Mouse (Mus musculus): ENCODE measurements around the gene Mex3a. TPM values are rescaled to one million over a fixed set of nuclear protein-coding genes. Genes with fewer than 3 reads are reported as not detected.

The Mex3a gene
- polyA plus RNA-seq, 1 experiment from 2014 or later: 3.3 TPM

DNA sequence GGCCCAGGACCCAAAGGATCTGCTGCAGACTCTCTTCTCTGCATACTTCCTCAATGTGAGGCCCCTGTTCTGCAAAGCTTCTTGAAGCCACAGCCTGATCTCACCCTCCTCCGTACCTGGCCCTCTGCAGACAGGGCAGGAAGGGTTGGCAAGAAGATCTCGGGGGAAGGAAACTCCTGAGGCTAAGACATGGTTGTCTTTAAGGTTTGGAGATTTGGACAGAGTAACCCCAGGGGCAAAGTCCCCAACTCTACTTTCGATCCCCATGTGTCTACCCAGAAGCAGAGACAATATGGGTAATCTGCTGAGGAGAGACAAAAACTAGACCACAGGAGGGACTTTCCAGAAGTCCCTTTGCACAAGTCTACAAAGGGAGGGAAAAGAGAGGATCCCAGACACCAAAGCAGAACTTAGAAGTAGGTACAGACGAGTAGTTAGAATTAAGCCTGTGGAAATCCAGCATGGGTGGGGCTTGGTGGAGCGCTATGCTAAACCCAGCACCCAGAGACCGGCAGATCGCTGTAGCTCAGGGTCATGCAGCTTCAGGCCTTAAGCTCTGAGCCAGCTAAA is 18.6 kb upstream of the Mex3a start:
- Histone ChIP-seq H3K27ac (replicated peaks) (peak overlapping the region; percentile 61), H3K9ac (ENCODE audit: low read length) (no peak overlapping the region), H3K4me2 (replicated peaks; ENCODE audit: low read depth) (no peak overlapping the region), H3K4me1 (replicated peaks; ENCODE audit: control insufficient read depth, insufficient read depth) (peaks cover 21% of the 10 kb centered on the region), H3K36me3 (ENCODE audit: control insufficient read depth, insufficient read depth, low read length) (no peaks in the 10 kb centered on the region), H3K27me3 (ENCODE audit: control insufficient read depth, insufficient read depth, low read length) (no peaks in the 10 kb centered on the region), H3K4me3 (ENCODE audit: low read depth, low read length) (no peak overlapping the region), H3K9me3 (ENCODE audit: control insufficient read depth, low read length) (no peaks in the 10 kb centered on the region)
- WGBS: 55% methylated on average over 7 of the region's 7 CpGs
- TF ChIP-seq CTCF (IDR thresholded peaks at IDR 0.05; ENCODE audit: low read depth) (no peak), EP300 (optimal IDR thresholded peaks at IDR 0.05) (no peak)
- ATAC-seq (ENCODE audit: low FRiP score, low TSS enrichment): no peak
- DNase-seq (ENCODE audit: low spot score): no peak

DNA sequence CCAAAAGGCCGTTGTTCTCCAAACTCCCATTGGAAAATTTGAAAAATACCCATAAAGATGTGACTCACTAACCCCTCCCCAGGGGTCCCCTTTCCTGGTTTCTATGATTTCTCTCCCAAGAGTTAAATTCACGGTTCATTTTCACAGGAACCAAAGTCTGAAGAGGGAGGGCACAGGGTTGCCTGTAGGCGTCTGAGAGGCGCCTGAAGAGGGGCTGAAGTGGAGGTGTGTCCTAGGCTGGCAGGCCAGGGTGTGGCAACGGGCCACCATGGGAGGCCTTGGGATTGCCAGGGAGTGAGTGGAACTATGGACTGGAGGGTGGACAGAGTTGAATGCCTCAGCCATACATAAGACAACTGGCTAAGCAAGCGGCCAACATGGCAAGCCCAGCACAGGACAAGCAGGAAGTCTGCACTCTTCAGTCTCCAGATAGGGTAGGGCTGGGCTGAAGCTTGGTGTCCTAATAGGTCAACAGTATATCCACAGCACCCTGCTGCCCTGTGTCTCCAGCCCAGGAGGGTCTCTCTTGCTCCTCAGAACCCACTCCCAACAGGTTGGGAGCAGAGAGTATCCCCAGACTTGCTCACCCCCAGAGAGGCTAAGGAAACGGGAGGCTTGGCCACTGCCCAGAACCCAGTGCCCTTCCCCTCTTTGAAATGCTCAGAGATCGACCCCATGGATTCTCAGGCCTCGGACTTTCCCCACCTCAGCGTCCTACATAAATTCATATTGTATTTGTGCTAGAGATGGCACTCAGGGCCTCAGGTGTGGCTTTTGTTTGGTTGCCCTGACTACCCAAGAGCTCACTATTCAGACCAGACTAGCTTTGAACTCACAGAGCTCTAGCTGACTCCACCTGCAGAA is 17.7 kb upstream of the Mex3a start:
- no peak overlapping the region for H3K4me2 ChIP-seq (replicated peaks; ENCODE audit: low read depth)
- no peak for ATAC-seq (ENCODE audit: low FRiP score, low TSS enrichment)

GRCm38 (mm10) chr3:88515095-88515386 is 17.2 kb upstream of the Mex3a start:
- Histone ChIP-seq H3K4me2 (replicated peaks; ENCODE audit: low read depth) (no peak overlapping the region), H3K4me3 (ENCODE audit: low read depth, low read length) (no peak overlapping the region), H3K36me3 (ENCODE audit: control insufficient read depth, insufficient read depth, low read length) (no peaks in the 10 kb centered on the region), H3K4me1 (replicated peaks; ENCODE audit: control insufficient read depth, insufficient read depth) (peaks cover 18% of the 10 kb centered on the region), H3K9me3 (ENCODE audit: control insufficient read depth, low read length) (no peaks in the 10 kb centered on the region), H3K27ac (replicated peaks) (peak overlapping the region; percentile 61; the same call in 1 of the 2 replicates), H3K27me3 (ENCODE audit: control insufficient read depth, insufficient read depth, low read length) (no peaks in the 10 kb centered on the region), H3K9ac (ENCODE audit: low read length) (no peak overlapping the region)
- no peak for DNase-seq (ENCODE audit: low spot score)
- ATAC-seq (ENCODE audit: low FRiP score, low TSS enrichment): no peak
- WGBS: 69% methylated on average over 2 of the region's 2 CpGs
- TF ChIP-seq CTCF (IDR thresholded peaks at IDR 0.05; ENCODE audit: low read depth) (no peak), EP300 (optimal IDR thresholded peaks at IDR 0.05) (no peak)

More for the DNA sequence above, 17.7 kb upstream of the Mex3a start:
- H3K4me1 ChIP-seq (replicated peaks; ENCODE audit: control insufficient read depth, insufficient read depth): peaks cover 18% of the 10 kb centered on the region
- 64% methylated on average over 10 of the region's 10 CpGs for WGBS
- DNase-seq (ENCODE audit: low spot score): peak; percentile 38
- no peaks in the 10 kb centered on the region for H3K36me3 ChIP-seq (ENCODE audit: control insufficient read depth, insufficient read depth, low read length)
- H3K27ac ChIP-seq (replicated peaks): peak overlapping the region; percentile 61
- TF ChIP-seq CTCF (IDR thresholded peaks at IDR 0.05; ENCODE audit: low read depth) (no peak), EP300 (optimal IDR thresholded peaks at IDR 0.05) (no peak)
- no peaks in the 10 kb centered on the region for H3K27me3 ChIP-seq (ENCODE audit: control insufficient read depth, insufficient read depth, low read length)
- no peak overlapping the region for H3K9ac ChIP-seq (ENCODE audit: low read length)
- no peaks in the 10 kb centered on the region for H3K9me3 ChIP-seq (ENCODE audit: control insufficient read depth, low read length)
- H3K4me3 ChIP-seq (ENCODE audit: low read depth, low read length): no peak overlapping the region

GRCm38 (mm10) chr3:88516407-88516806 is 15.8 kb upstream of the Mex3a start:
- H3K4me2 ChIP-seq (replicated peaks; ENCODE audit: low read depth): no peak overlapping the region
- peaks cover 18% of the 10 kb centered on the region for H3K4me1 ChIP-seq (replicated peaks; ENCODE audit: control insufficient read depth, insufficient read depth)

DNA sequence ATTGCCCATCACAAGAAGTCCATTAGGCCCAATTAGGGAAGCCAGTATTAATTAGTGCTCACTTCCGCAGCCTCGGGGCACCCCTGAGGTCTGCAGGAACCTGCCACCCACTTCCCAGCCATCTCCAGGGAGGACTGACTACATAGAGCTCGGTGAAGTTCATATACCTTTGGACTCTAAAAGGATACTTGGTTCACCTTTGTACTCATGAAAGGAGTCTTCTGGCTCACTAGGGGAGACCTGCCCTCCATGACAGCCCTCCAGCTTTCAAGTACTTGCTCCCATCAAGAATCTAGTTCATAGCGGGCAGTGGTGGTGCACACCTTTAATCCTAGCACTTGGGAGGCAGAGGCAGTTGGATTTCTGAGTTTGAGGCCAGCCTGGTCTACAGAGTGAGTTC is 13.8 kb upstream of the Mex3a start:
- Histone ChIP-seq H3K27me3 (ENCODE audit: control insufficient read depth, insufficient read depth, low read length) (no peaks in the 10 kb centered on the region), H3K9ac (ENCODE audit: low read length) (no peak overlapping the region), H3K4me3 (ENCODE audit: low read depth, low read length) (no peak overlapping the region), H3K36me3 (ENCODE audit: control insufficient read depth, insufficient read depth, low read length) (no peaks in the 10 kb centered on the region), H3K27ac (replicated peaks) (no peak overlapping the region), H3K4me2 (replicated peaks; ENCODE audit: low read depth) (no peak overlapping the region), H3K9me3 (ENCODE audit: control insufficient read depth, low read length) (no peaks in the 10 kb centered on the region), H3K4me1 (replicated peaks; ENCODE audit: control insufficient read depth, insufficient read depth) (peaks cover 10% of the 10 kb centered on the region)
- 90% methylated on average over 4 of the region's 4 CpGs for WGBS
- no peak for DNase-seq (ENCODE audit: low spot score)
- ATAC-seq (ENCODE audit: low FRiP score, low TSS enrichment): no peak
- TF ChIP-seq CTCF (IDR thresholded peaks at IDR 0.05; ENCODE audit: low read depth): no peak
- TF ChIP-seq EP300 (optimal IDR thresholded peaks at IDR 0.05): no peak

More at GRCm38 (mm10) chr3:88516407-88516806, 15.8 kb upstream of the Mex3a start:
- no peak for ATAC-seq (ENCODE audit: low FRiP score, low TSS enrichment)
- TF ChIP-seq CTCF (IDR thresholded peaks at IDR 0.05; ENCODE audit: low read depth): no peak
- H3K9me3 ChIP-seq (ENCODE audit: control insufficient read depth, low read length): no peaks in the 10 kb centered on the region
- H3K27ac ChIP-seq (replicated peaks): peak overlapping the region; percentile 65
- no peaks in the 10 kb centered on the region for H3K36me3 ChIP-seq (ENCODE audit: control insufficient read depth, insufficient read depth, low read length)
- no peaks in the 10 kb centered on the region for H3K27me3 ChIP-seq (ENCODE audit: control insufficient read depth, insufficient read depth, low read length)
- no peak for DNase-seq (ENCODE audit: low spot score)
- H3K9ac ChIP-seq (ENCODE audit: low read length): no peak overlapping the region
- 64% methylated on average over 2 of the region's 2 CpGs for WGBS
- no peak overlapping the region for H3K4me3 ChIP-seq (ENCODE audit: low read depth, low read length)

DNA sequence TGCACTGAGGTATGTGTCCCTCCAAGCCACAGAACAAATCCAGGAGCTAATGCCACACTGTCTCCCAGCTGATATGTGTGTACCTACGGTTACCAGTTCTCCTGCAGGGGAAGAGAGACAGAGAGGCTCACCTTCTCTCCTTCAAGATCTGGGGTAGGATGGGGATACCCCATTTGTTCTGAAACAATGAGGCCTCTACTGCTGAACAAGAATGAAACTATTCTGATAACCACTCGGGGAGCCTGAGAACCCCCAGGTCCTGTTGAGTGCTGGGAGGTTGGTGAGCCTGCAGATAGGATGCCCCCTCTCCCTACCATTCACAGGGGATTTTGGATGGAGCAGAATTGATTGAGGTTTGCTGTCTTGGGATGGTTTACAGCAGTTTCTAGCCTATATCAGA is 12.1 kb upstream of the Mex3a start:
- DNase-seq (ENCODE audit: low spot score): no peak
- ATAC-seq (ENCODE audit: low FRiP score, low TSS enrichment): no peak
- H3K27me3 ChIP-seq (ENCODE audit: control insufficient read depth, insufficient read depth, low read length): no peaks in the 10 kb centered on the region
- no peak overlapping the region for H3K27ac ChIP-seq (replicated peaks)
- WGBS: 86% methylated on average over 2 of the region's 2 CpGs
- no peaks in the 10 kb centered on the region for H3K4me1 ChIP-seq (replicated peaks; ENCODE audit: control insufficient read depth, insufficient read depth)
- no peaks in the 10 kb centered on the region for H3K36me3 ChIP-seq (ENCODE audit: control insufficient read depth, insufficient read depth, low read length)
- H3K9me3 ChIP-seq (ENCODE audit: control insufficient read depth, low read length): no peaks in the 10 kb centered on the region
- H3K4me3 ChIP-seq (ENCODE audit: low read depth, low read length): no peak overlapping the region
- no peak overlapping the region for H3K4me2 ChIP-seq (replicated peaks; ENCODE audit: low read depth)
- TF ChIP-seq EP300 (optimal IDR thresholded peaks at IDR 0.05): no peak
- no peak for TF ChIP-seq CTCF (IDR thresholded peaks at IDR 0.05; ENCODE audit: low read depth)
- no peak overlapping the region for H3K9ac ChIP-seq (ENCODE audit: low read length)

Data from stomach, postnatal 0 days (tissue).